Mouse (Mus musculus) CH12.LX (cell line): ENCODE measurements around the gene Tas2r135. TPM values are rescaled to one million over a fixed set of nuclear protein-coding genes. Genes with fewer than 3 reads are reported as not detected.

Experiments used
- DNase-seq: peaks from one replicate; pipeline ENCODE4 v3.0.0-alpha.2; 2013; ENCODE audit errors: extremely low read depth
- H3K27ac ChIP-seq: 2 replicates; pipeline ENCODE4 v1.5.1; 2012; ENCODE audit warnings: low read depth, mild to moderate bottlenecking, control low read depth, moderate library complexity; ENCODE audit not compliant: insufficient read depth
- H3K27me3 ChIP-seq: replicated peaks from 2 replicates; pipeline ENCODE3; 2012; ENCODE audit warnings: inconsistent platforms
- H3K36me3 ChIP-seq, 2 experiments: replicated peaks in 1 of 2; 2 replicates each; pipeline versions ENCODE3 to v1.6.1; 2012; ENCODE audit warnings: inconsistent platforms in 1 of 2, low read length in 1 of 2, mild to moderate bottlenecking in 1 of 2, mixed read lengths in 1 of 2, moderate library complexity in 1 of 2; ENCODE audit not compliant: control insufficient read depth in 1 of 2, insufficient read depth in 1 of 2
- H3K4me1 ChIP-seq, 2 experiments: 2 replicates each; pipeline ENCODE4 v1.6.1; 2012; ENCODE audit warnings: inconsistent platforms in 1 of 2, moderate library complexity in 1 of 2; ENCODE audit not compliant: insufficient read depth in 2 of 2, control insufficient read depth in 1 of 2
- H3K4me2 ChIP-seq: 2 replicates; pipeline ENCODE4 v1.6.1; 2012; ENCODE audit warnings: low read depth, mild to moderate bottlenecking, control low read depth; ENCODE audit not compliant: poor library complexity, insufficient read depth, severe bottlenecking
- H3K4me3 ChIP-seq, 3 experiments: fragments of 150-350 bp in 1 of 3; sonication (generic) in 1 of 3; replicated peaks in 1 of 3; 2 replicates each; pipeline versions ENCODE3 to v1.5.1; 2011 to 2012; ENCODE audit warnings: low read depth in 2 of 3, low read length in 2 of 3, mild to moderate bottlenecking in 2 of 3, moderate library complexity in 2 of 3, control low read depth in 1 of 3, improper control_type of control experiment in 1 of 3, inconsistent platforms in 1 of 3, mixed read lengths in 1 of 3; ENCODE audit not compliant: poor library complexity in 1 of 3
- H3K79me2 ChIP-seq: replicated peaks from 2 replicates; pipeline ENCODE4 v1.6.1; 2012; ENCODE audit warnings: mild to moderate bottlenecking, moderate library complexity; ENCODE audit not compliant: control insufficient read depth, poor library complexity, insufficient read depth, severe bottlenecking; ENCODE audit errors: extremely low read depth
- H3K9ac ChIP-seq: 2 replicates; pipeline ENCODE4 v1.6.1; 2012; ENCODE audit warnings: low read depth, mild to moderate bottlenecking, control low read depth, moderate library complexity; ENCODE audit not compliant: insufficient read depth
- H3K9me3 ChIP-seq: replicated peaks from 2 replicates; pipeline ENCODE3; 2012; ENCODE audit warnings: low read length, inconsistent platforms, mixed read lengths
- CHD1 ChIP-seq: IDR thresholded peaks from 2 replicates; pipeline ENCODE4 v1.6.1; 2012; ENCODE audit warnings: low read depth, low read length, improper control_type of control experiment, inconsistent platforms
- CHD2 ChIP-seq: IDR thresholded peaks from 2 replicates; pipeline ENCODE4 v1.6.1; 2011; ENCODE audit warnings: low read length, improper control_type of control experiment
- E2F4 ChIP-seq: IDR thresholded peaks from 2 replicates; pipeline ENCODE4 v1.6.1; 2011; ENCODE audit warnings: low read depth, low read length, improper control_type of control experiment; ENCODE audit not compliant: insufficient replicate concordance
- EP300 ChIP-seq: IDR thresholded peaks from 2 replicates; pipeline ENCODE4 v1.6.1; 2011; ENCODE audit warnings: low read length, improper control_type of control experiment
- ETS1 ChIP-seq: conservative IDR thresholded peaks from 2 replicates; pipeline ENCODE4 v1.6.1; 2012; ENCODE audit warnings: low read depth, mild to moderate bottlenecking, inconsistent platforms, low read length, improper control_type of control experiment, moderate library complexity
- IRF4 ChIP-seq: IDR thresholded peaks from 2 replicates; pipeline ENCODE4 v1.6.1; 2014; ENCODE audit warnings: low read depth, mild to moderate bottlenecking, inconsistent platforms, low read length, improper control_type of control experiment
- KAT2A ChIP-seq: IDR thresholded peaks from 2 replicates; pipeline ENCODE4 v1.6.1; 2012; ENCODE audit warnings: low read length, improper control_type of control experiment, inconsistent platforms; ENCODE audit not compliant: insufficient replicate concordance
- MAFK ChIP-seq: IDR thresholded peaks from 2 replicates; pipeline ENCODE4 v1.6.1; 2011; ENCODE audit warnings: low read length, improper control_type of control experiment; ENCODE audit not compliant: insufficient replicate concordance
- MAX ChIP-seq: IDR thresholded peaks from 2 replicates; pipeline ENCODE4 v1.6.1; 2011; ENCODE audit warnings: low read length, improper control_type of control experiment
- MAZ ChIP-seq: IDR thresholded peaks from 2 replicates; pipeline ENCODE4 v1.6.1; 2012; ENCODE audit warnings: low read depth, mild to moderate bottlenecking, inconsistent platforms, low read length, improper control_type of control experiment, moderate library complexity
- PAX5 ChIP-seq: IDR thresholded peaks from 2 replicates; pipeline ENCODE4 v1.6.1; 2012; ENCODE audit warnings: low read length, inconsistent platforms, mixed read lengths
- POLR2AphosphoS2 ChIP-seq: IDR thresholded peaks from 2 replicates; pipeline ENCODE4 v1.6.1; 2011; ENCODE audit warnings: low read depth, low read length, improper control_type of control experiment
- RAD21 ChIP-seq: IDR thresholded peaks from 2 replicates; pipeline ENCODE4 v1.6.1; 2011; ENCODE audit warnings: low read depth, mild to moderate bottlenecking, low read length, improper control_type of control experiment, moderate library complexity
- RCOR1 ChIP-seq: conservative IDR thresholded peaks from 2 replicates; pipeline ENCODE4 v1.6.1; 2012; ENCODE audit warnings: low read depth, mild to moderate bottlenecking, inconsistent platforms, low read length, improper control_type of control experiment
- SIN3A ChIP-seq: IDR thresholded peaks from 2 replicates; pipeline ENCODE4 v1.6.1; 2012; ENCODE audit warnings: low read length, improper control_type of control experiment, inconsistent platforms
- SMC3 ChIP-seq: IDR thresholded peaks from 2 replicates; pipeline ENCODE4 v1.6.1; 2011; ENCODE audit warnings: low read depth, low read length, improper control_type of control experiment
- TBP ChIP-seq: conservative IDR thresholded peaks from 2 replicates; pipeline ENCODE4 v1.6.1; 2011; ENCODE audit warnings: low read depth, low read length, improper control_type of control experiment
- TCF12 ChIP-seq: IDR thresholded peaks from 2 replicates; pipeline ENCODE4 v1.6.1; 2014; ENCODE audit warnings: low read depth, mild to moderate bottlenecking, inconsistent platforms, low read length, improper control_type of control experiment
- ZKSCAN1 ChIP-seq: IDR thresholded peaks from 2 replicates; pipeline ENCODE4 v1.6.1; 2012; ENCODE audit warnings: low read depth, inconsistent platforms, low read length, improper control_type of control experiment, borderline replicate concordance
- ZNF384 ChIP-seq: IDR thresholded peaks from 2 replicates; pipeline ENCODE4 v1.6.1; 2012; ENCODE audit warnings: low read depth, low read length, improper control_type of control experiment, inconsistent platforms
- dilution Hi-C: fragments of 300-500 bp; cut with MboI; formaldehyde crosslinking; loops from 2 replicates; pipeline ENCODE4 v1.14.3; 2020; ENCODE audit warnings: low sequenced_read_pairs; ENCODE audit not compliant: extremely low pct_unique_long_range_greater_than_20kb, extremely low pct_ligation_motif_present
- in situ Hi-C: fragments of 300-500 bp; cut with MboI; formaldehyde crosslinking; loops from 3 replicates; pipeline ENCODE4 v1.14.3; 2019; ENCODE audit warnings: low sequenced_read_pairs, low pct_ligation_motif_present, low pct_unique_long_range_greater_than_20kb, mixed read lengths
- polyA plus RNA-seq: library from polyadenylated mRNA; unstranded; fragments of >175 nt; gene quantifications from 2 replicates; pipeline ENCODE4 v1.2.1, GENCODE M21; 2012; ENCODE audit warnings: low read depth; ENCODE audit not compliant: insufficient read length
- total RNA-seq, 2 experiments: library from RNA; depleted of rRNA; stranded (reverse); fragments of 300-350 nt in 1 of 2; fragments of >200 nt in 1 of 2; gene quantifications; 2 replicates each; pipeline ENCODE4 v1.2.3; 2012 to 2014

The Tas2r135 gene
- total and polyA plus RNA-seq, 3 experiments: not detected

- Histone ChIP-seq H3K9me3 (no peaks in the 10 kb centered on the region), H3K9ac (no peak overlapping the region)
- in situ Hi-C loops: no loop called here
- TF ChIP-seq IRF4: no peak
- no peak for TF ChIP-seq POLR2AphosphoS2
- no peak for TF ChIP-seq RCOR1
- TF ChIP-seq SIN3A: no peak
- no peak for TF ChIP-seq TBP
- TF ChIP-seq CHD1: no peak
- TF ChIP-seq ETS1: no peak
- no peak for TF ChIP-seq MAZ
- no peak for TF ChIP-seq SMC3
- TF ChIP-seq KAT2A: no peak
- no peak for TF ChIP-seq ZNF384
- no peak for TF ChIP-seq RAD21
- no peak for TF ChIP-seq TCF12
- no peak for TF ChIP-seq MAFK
- TF ChIP-seq EP300: no peak
- TF ChIP-seq CHD2: no peak
- no peak for TF ChIP-seq MAX
- no peak for TF ChIP-seq E2F4
- TF ChIP-seq ZKSCAN1: no peak
- TF ChIP-seq, all 38 proteins: peak for 0
- Histone ChIP-seq H3K4me1 (peaks cover 0 to under 1% of the 10 kb centered on the region in 2 experiments; a peak in 1 of 4 replicates), H3K27me3 (no peaks in the 10 kb centered on the region), H3K4me3 (no peak overlapping the region), H3K27ac (no peak overlapping the region), H3K36me3 (no peaks in the 10 kb centered on the region), H3K79me2 (no peaks in the 10 kb centered on the region), H3K4me2 (no peak overlapping the region)
- DNase-seq: no peak
- dilution Hi-C loops: no loop called here
These were observed 23.3 kb upstream of the Tas2r135 start for GRCm38 (mm10) chr6:42381916-42382381.

- no peaks in the 10 kb centered on the region for H3K4me1 ChIP-seq
- TF ChIP-seq SMC3: no peak
- TF ChIP-seq CHD2: no peak
- TF ChIP-seq ZNF384: no peak
- TF ChIP-seq EP300: no peak
- no peak for TF ChIP-seq SIN3A
- no peak for TF ChIP-seq PAX5
- TF ChIP-seq MAFK: no peak
- dilution Hi-C loops (no loop called here), in situ Hi-C loops (no loop called here)
- no peaks in the 10 kb centered on the region for H3K79me2 ChIP-seq
- DNase-seq: no peak
- H3K27ac ChIP-seq: no peak overlapping the region
- no peak overlapping the region for H3K4me2 ChIP-seq
- no peaks in the 10 kb centered on the region for H3K36me3 ChIP-seq
- H3K4me3 ChIP-seq: no peak overlapping the region
- no peaks in the 10 kb centered on the region for H3K9me3 ChIP-seq
- no peaks in the 10 kb centered on the region for H3K27me3 ChIP-seq
- H3K9ac ChIP-seq: no peak overlapping the region
These were observed 21.9 kb upstream of the Tas2r135 start for GRCm38 (mm10) chr6:42383360-42383759.
